8 mouse cellular contexts compared by ENCODE assay signal in the genomic region with DNA sequence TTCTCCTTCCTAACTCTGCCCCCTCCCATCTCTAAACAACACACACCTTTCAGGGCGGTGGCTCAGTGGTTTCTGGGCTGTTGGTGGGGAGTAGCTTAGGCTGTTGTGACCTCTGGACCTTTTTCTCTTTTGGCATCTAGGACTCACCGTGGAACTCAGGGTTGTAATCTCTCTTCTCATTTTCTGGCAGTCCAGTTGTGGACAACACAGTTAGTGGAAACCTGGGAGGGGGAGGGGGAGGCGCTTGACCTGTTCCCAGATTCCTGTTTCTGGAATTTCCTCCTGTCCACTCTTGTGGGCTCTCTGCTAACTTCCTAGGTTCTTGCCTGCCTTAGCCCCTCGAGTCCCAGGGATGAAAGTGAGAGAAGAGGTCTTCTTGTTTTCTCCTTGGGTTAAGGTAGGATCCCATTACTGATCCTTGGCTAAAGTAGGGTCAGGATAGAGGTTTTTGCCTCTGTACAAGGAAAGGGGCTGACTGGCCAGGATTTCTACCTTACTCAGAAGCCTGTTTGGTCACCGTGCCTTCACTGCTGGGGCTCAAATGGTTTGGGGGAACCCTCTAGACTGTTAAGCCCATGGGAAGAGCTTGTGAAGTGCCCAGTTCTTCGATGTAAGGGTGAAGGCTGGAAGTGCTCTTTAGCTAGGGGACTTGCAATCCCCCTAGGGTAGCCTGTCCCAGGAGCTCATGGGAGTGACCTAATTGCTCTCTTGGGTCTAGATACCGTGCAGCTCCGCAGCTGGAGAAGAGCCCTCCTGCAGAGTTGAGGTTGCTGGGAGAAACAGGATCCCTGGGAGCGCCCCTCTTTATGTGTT. TPM values are rescaled to one million over a fixed set of nuclear protein-coding genes. Genes with fewer than 3 reads are reported as not detected.
DNase-seq lines count a peak whose midpoint lies in the region; ATAC-seq and TF ChIP-seq lines count a peak whose summit lies in the region.

No protein-coding gene starts in this region.

- no peaks in the 10 kb centered on the region; the same call in 1 of the 2 replicates for H3K27me3 ChIP-seq in neural tube, embryonic 11.5 days (ENCODE audit: control insufficient read depth, insufficient read depth, low read length)
- no peaks in the 10 kb centered on the region; the same call in 1 of the 2 replicates for H3K27me3 ChIP-seq in hindbrain, embryonic 11.5 days (ENCODE audit: control insufficient read depth, insufficient read depth, low read length)
- peaks cover 8% of the 10 kb centered on the region for H3K27me3 ChIP-seq in liver, embryonic 14.5 days (ENCODE audit: control insufficient read depth, insufficient read depth, low read length)
- H3K27me3 ChIP-seq in stomach, postnatal 0 days (ENCODE audit: control insufficient read depth, insufficient read depth, low read length), result no peaks in the 10 kb centered on the region

- H3K4me1 ChIP-seq in neural tube, embryonic 11.5 days (ENCODE audit: control insufficient read depth, insufficient read depth, low read length), result peaks cover 11% of the 10 kb centered on the region; the same call in 1 of the 2 replicates
- peaks cover 3% of the 10 kb centered on the region for H3K4me1 ChIP-seq in hindbrain, embryonic 11.5 days (replicated peaks; ENCODE audit: control insufficient read depth, insufficient read depth, low read length)
- H3K4me1 ChIP-seq in liver, embryonic 14.5 days (replicated peaks; ENCODE audit: control insufficient read depth in 2 of 2, insufficient read depth in 2 of 2, low read length in 1 of 2), result no peaks in the 10 kb centered on the region; a peak in 1 of 4 replicates
- H3K4me1 ChIP-seq in stomach, postnatal 0 days (replicated peaks; ENCODE audit: control insufficient read depth, insufficient read depth), result no peaks in the 10 kb centered on the region

- no peak for TF ChIP-seq EP300 in liver, embryonic 14.5 days (IDR thresholded peaks at IDR 0.05; ENCODE audit: low read depth)
- TF ChIP-seq EP300 in stomach, postnatal 0 days (optimal IDR thresholded peaks at IDR 0.05), result no peak

- H3K36me3 ChIP-seq in neural tube, embryonic 11.5 days (ENCODE audit: control insufficient read depth, insufficient read depth, low read length), result no peaks in the 10 kb centered on the region
- H3K36me3 ChIP-seq in hindbrain, embryonic 11.5 days (ENCODE audit: control insufficient read depth, insufficient read depth, low read length), result no peaks in the 10 kb centered on the region
- no peaks in the 10 kb centered on the region for H3K36me3 ChIP-seq in liver, embryonic 14.5 days (replicated peaks; ENCODE audit: control insufficient read depth, insufficient read depth, low read depth)
- H3K36me3 ChIP-seq in stomach, postnatal 0 days (ENCODE audit: control insufficient read depth, insufficient read depth, low read length), result no peaks in the 10 kb centered on the region

- peak overlapping the region; percentile 85 for H3K9ac ChIP-seq in neural tube, embryonic 11.5 days (ENCODE audit: low read length)
- H3K9ac ChIP-seq in hindbrain, embryonic 11.5 days (ENCODE audit: low read depth, low read length), result peak overlapping the region; percentile 88
- H3K9ac ChIP-seq in liver, embryonic 14.5 days (replicated peaks), result no peak overlapping the region
- H3K9ac ChIP-seq in stomach, postnatal 0 days (ENCODE audit: low read length), result peak overlapping the region; percentile 76

- no peak overlapping the region for H3K27ac ChIP-seq in neural tube, embryonic 11.5 days (ENCODE audit: low read depth, low read length)
- peak overlapping the region; percentile 54; the same call in 1 of the 2 replicates for H3K27ac ChIP-seq in hindbrain, embryonic 11.5 days (ENCODE audit: low read depth, low read length)
- no peak overlapping the region for H3K27ac ChIP-seq in liver, embryonic 14.5 days
- H3K27ac ChIP-seq in stomach, postnatal 0 days (replicated peaks), result peak overlapping the region; percentile 69; the same call in 1 of the 2 replicates

- DNase-seq in neural tube, embryonic 11.5 days (ENCODE audit: low spot score), result no peak
- no peak for DNase-seq in neural tube, embryonic 10.5 days (ENCODE audit: extremely low spot score, low spot score)
- no peak for DNase-seq in hindbrain, embryonic 11.5 days (ENCODE audit: low spot score)
- DNase-seq in liver, embryonic 14.5 days (ENCODE audit: low read depth in 3 of 3, low spot score in 3 of 3), result no peak
- no peak for DNase-seq in stomach, postnatal 0 days (ENCODE audit: low spot score)
- no peak for DNase-seq in natural killer cell, adult 2 months (ENCODE audit: low spot score in 2 of 2)
- no peak for DNase-seq in gastrocnemius, postnatal 25 days

- 20% methylated on average over 9 of the region's 9 CpGs for WGBS in neural tube, embryonic 11.5 days
- WGBS in hindbrain, embryonic 11.5 days, result 34% methylated on average over 9 of the region's 9 CpGs
- WGBS in liver, embryonic 14.5 days (ENCODE audit: insufficient replicate concordance), result 23% methylated on average over 9 of the region's 9 CpGs
- 24% methylated on average over 8 of the region's 9 CpGs for WGBS in stomach, postnatal 0 days

- peak overlapping the region; percentile 68 for H3K4me3 ChIP-seq in neural tube, embryonic 11.5 days (ENCODE audit: low read depth, low read length)
- peak overlapping the region; percentile 72 for H3K4me3 ChIP-seq in hindbrain, embryonic 11.5 days (ENCODE audit: low read depth, low read length)
- H3K4me3 ChIP-seq in liver, embryonic 14.5 days (ENCODE audit: insufficient read depth in 1 of 2, low read depth in 2 of 2, low read length in 2 of 2), result peak overlapping the region; percentile 34 to 53; a peak in 3 of 4 replicates
- peak overlapping the region; percentile 59 for H3K4me3 ChIP-seq in stomach, postnatal 0 days (ENCODE audit: low read depth, low read length)

- peak overlapping the region; percentile 72 for H3K4me2 ChIP-seq in neural tube, embryonic 11.5 days (ENCODE audit: low read depth)
- peak overlapping the region; percentile 70 for H3K4me2 ChIP-seq in hindbrain, embryonic 11.5 days (replicated peaks; ENCODE audit: low read depth, low read length)
- H3K4me2 ChIP-seq in liver, embryonic 14.5 days (ENCODE audit: low read depth), result peak overlapping the region; percentile 36
- peak overlapping the region; percentile 57 for H3K4me2 ChIP-seq in stomach, postnatal 0 days (replicated peaks; ENCODE audit: low read depth)

- no peak for TF ChIP-seq CTCF in liver, embryonic 14.5 days (IDR thresholded peaks at IDR 0.05; ENCODE audit: low read depth)
- TF ChIP-seq CTCF in stomach, postnatal 0 days (IDR thresholded peaks at IDR 0.05; ENCODE audit: low read depth), result no peak

- no peak for ATAC-seq in neural tube, embryonic 11.5 days (ENCODE audit: insufficient read depth, low FRiP score, low TSS enrichment)
- ATAC-seq in hindbrain, embryonic 11.5 days (ENCODE audit: low FRiP score), result no peak
- no peak for ATAC-seq in liver, embryonic 14.5 days (ENCODE audit: insufficient read depth)
- no peak for ATAC-seq in stomach, postnatal 0 days (ENCODE audit: low FRiP score, low TSS enrichment)
- ATAC-seq in megakaryocyte progenitor cell, adult 5-6 weeks (replicated peaks; ENCODE audit: poor library complexity), result no peak

- H3K9me3 ChIP-seq in neural tube, embryonic 11.5 days (ENCODE audit: control insufficient read depth, low read length), result no peaks in the 10 kb centered on the region
- no peaks in the 10 kb centered on the region for H3K9me3 ChIP-seq in hindbrain, embryonic 11.5 days (ENCODE audit: control insufficient read depth, low read length)
- no peaks in the 10 kb centered on the region for H3K9me3 ChIP-seq in liver, embryonic 14.5 days (ENCODE audit: control insufficient read depth, low read length)
- no peaks in the 10 kb centered on the region for H3K9me3 ChIP-seq in stomach, postnatal 0 days (ENCODE audit: control insufficient read depth, low read length)

RNA-seq across cellular contexts. Expression of a gene that starts 2.2 kb away (rescaled TPM):
- 37.3 and 40.5 TPM in 2 replicates for polyA plus RNA-seq in neural tube, embryonic 11.5 days (2014; fragmentation: Nextera tagmentation; extraction: Ambion mirVana)
- polyA plus RNA-seq in hindbrain, embryonic 11.5 days (2014; fragmentation: Nextera tagmentation; extraction: Ambion mirVana), result 35.5 and 37.8 TPM in 2 replicates
- polyA plus RNA-seq in liver, embryonic 14.5 days (2012; rRNA removed), result 3.6 and 3.8 TPM in 2 replicates
- 2.4 and 3.5 TPM in 2 replicates for polyA plus RNA-seq in liver, embryonic 14.5 days (2014; fragmentation: Nextera tagmentation; extraction: Ambion mirVana)
- 18.3 and 19.3 TPM in 2 replicates for polyA plus RNA-seq in stomach, postnatal 0 days (2015; fragmentation: Nextera tagmentation; extraction: Ambion mirVana)
- total RNA-seq in gastrocnemius, postnatal 25 days (2021), result 1 to 10 TPM; 4.4 to 6.8 TPM
- total RNA-seq in megakaryocyte progenitor cell, adult 5-6 weeks (2015), result 1.0 and 1.2 TPM in 2 replicates
- total RNA-seq in megakaryocyte progenitor cell, adult 5-6 weeks (2017), result 0.98 and 1.00 TPM in 2 replicates

Comparison
In these comparisons a context has a peak if more than half of its experiments do, and no peak if none do; other contexts are left out.
1. H3K27ac ChIP-seq: peak in hindbrain, embryonic 11.5 days (single experiment) and stomach, postnatal 0 days (single experiment); none in neural tube, embryonic 11.5 days (single experiment) and liver, embryonic 14.5 days (single experiment).
2. Peak in every context shown above with its lines, with median percentiles within 50 percentile points of each other: H3K4me2 ChIP-seq and H3K4me3 ChIP-seq.